Mouse (Mus musculus) left cerebral cortex, adult 8-10 months (tissue): Measurements from ENCODE around the gene Reln. TPM values are rescaled to one million over a fixed set of nuclear protein-coding genes. Genes with fewer than 3 reads are reported as not detected.

ENCODE experiments used
- DNase-seq, 2 experiments: peaks; one replicate each; pipeline ENCODE4 v3.0.0; 2022; ENCODE audit warnings: low spot score in 2 of 2
- total RNA-seq, 4 experiments: library from RNA; stranded (reverse); gene quantifications; 2 replicates each; pipeline ENCODE4 v1.2.4; 2022

Gene Reln
- total RNA-seq = 10 to 100 TPM; 55.8 to 76.9 (median 64.0) TPM

DNA sequence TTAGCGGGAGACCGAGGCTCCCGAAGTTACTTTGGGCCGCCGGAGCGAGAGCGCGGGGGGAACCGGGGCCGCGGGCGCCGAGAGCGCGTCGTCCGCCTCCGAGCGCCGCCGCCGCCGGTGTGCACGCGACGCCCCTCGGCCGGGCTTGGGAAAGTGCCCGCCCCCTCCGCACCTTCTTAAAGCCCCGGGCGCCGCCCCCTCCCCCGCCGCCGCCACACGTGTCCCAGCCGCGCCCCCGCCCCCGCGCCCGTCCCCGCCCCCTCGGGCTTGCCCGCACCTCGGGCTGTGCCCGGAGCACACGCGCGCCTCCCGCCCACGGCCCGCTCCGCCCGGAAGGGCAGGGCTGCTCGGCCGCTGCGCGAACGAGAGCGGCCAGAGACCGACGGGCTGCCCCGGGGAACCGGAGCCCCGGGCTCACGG, at the start of gene Reln:
Gene Reln, minus strand, starts transcription at position 147 of the 420 bp plus-strand sequence.
- DNase-seq = no peak

- no peak for DNase-seq
Observed at GRCm38 (mm10) chr5:22388502-22388901, 44.0 kb upstream of the Reln start.

- no peak for DNase-seq
Observed at GRCm38 (mm10) chr5:22360510-22360909, 16.0 kb upstream of the Reln start.

- no peak for DNase-seq
Observed at GRCm38 (mm10) chr5:22348412-22348811, 3.9 kb upstream of the Reln start.

- no peak for DNase-seq
Observed at GRCm38 (mm10) chr5:22347732-22348131, 3.2 kb upstream of the Reln start.

DNA sequence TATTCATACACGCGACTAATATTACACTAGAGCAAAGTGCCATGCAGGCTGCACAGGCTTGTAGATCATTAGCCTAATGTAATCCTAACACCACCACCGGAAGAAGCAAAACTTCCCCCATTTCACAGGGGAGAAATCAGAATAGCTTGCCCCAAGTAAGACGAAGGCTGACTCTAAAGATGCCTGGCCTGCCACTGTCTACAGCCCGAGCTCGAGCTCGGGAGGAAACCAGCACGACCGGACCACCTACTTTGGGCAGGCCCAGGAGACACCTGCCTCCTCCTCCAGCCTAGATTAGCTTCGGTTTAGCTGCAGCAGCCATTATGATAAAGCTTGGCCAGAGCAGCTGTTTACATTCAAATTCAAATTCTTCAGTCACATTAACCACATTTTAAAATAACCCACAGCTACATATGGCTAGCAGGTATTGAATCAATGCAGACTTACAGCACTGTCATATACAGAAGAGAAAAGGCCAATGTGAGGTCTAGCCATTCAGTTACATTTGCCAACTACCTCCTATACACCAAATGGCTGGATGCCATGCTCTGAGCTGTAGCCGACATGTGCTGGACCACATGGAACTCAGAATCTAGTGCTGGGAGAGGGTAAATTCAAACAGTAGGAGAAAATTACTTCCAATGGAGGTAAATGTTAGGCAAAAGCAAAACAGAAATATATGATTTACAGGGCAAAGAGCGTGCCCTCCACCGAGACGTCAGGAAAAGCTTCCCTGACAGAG, 1.6 kb upstream of the Reln start:
- no peak for DNase-seq

- no peak for DNase-seq
Observed at GRCm38 (mm10) chr5:22344976-22345651, 612 bp upstream of the Reln start.

- no peak for DNase-seq
Observed at GRCm38 (mm10) chr5:22343843-22344555, 503 bp downstream of the Reln start.

GRCm38 (mm10) chr5:22343536-22343842, 1.0 kb downstream of the Reln start:
- no peak for DNase-seq

DNA sequence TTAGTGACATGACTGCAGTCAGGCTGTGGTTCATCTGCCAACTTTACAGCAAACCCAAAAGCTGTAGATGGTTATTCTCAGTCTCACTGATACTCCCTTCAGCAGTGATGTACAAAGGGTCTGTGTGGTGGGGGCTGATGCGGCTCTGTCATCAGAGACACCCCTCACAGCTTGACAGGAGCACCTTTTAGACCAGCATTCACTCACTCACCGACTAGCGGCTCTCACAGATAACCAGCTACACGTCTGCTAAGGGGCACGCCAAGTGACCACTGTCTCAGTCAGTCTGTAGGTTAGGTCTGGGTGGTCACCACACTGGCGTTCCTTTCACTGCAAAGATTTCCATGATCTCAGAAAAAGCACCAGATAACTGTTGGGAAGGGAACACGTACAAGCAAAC, 2.0 kb downstream of the Reln start:
- DNase-seq = no peak

GRCm38 (mm10) chr5:22340991-22341390, 3.5 kb downstream of the Reln start:
- DNase-seq = no peak

DNA sequence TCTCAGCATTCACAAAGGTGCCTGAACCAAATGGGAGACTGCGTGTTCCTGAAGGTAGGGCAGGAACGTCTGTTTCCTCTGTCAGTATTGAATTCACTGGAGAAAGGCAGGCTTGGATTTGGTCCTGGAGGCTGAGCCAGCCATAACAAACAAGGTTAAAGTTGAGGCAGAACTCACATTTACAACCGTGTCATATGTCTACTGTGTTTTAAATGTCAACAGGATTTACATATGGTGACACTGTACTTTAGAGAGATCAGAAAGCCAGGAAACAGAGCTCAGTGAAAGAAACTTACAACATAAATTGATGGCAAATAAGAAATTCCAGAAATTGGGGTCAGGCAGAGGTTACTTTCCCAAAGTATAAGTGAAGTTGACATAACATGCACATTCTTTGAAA, 9.1 kb downstream of the Reln start:
- no peak for DNase-seq

DNA sequence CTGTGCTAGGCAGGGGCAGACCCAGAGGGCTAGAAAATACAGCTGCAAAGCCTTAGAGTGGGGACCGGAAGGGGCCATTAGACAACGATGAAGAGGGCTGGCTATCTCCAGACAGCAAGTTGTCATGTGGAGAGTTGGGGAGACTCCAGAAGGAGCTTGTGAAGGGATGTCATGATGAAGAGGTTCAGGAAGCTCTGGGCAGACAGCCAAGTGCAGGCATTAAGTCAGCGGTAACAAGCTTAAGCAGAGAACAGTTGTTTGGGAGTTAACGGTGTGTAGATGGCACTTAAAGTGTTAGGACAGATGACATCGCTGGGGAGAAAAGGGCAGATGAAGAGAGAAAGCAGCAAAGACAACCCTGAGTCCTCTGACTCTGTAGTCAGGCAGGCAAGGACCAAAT, 13.7 kb downstream of the Reln start:
- no peak for DNase-seq

DNA sequence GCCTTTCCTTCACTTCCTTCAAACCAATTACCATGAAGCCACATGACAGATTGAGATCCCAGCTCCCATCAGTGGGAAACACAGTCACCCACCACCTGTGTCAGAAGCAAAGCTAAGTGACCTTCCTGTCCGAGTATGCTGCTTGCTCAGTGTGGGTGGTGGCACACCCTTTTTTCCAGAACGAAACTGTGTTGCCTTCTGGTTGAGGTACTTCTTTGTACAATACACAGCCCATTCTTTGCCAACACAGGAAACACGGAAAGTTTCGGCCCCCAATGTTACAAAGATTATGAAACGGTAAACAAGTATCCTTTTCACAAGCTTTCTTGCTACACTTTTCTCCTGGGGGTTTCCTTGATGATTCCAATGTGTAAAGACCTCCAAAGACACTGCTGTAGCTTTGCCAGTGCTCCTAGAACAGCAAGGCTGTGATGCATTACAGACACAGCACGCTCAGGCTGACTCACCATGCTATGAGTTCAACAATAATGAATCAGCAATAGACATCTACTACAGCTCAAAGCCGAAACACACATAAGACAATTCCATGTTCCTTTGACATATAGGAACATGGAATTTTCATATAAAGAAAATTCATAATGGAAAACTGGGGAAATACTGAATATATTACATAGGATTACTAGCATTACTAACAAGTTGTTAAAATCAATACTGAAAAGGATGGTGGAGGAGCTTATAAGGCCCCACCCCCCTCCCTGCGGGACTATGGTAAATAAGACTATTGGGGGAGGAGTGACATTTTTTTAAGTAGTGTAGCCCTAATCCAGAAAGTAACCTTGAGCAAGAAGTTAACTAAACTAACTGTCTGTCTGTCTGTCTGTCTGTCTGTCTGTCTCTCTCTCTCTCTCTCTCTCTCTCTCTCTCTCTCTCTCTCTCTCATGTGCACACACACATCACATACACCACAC, 15.8 kb downstream of the Reln start:
- DNase-seq = no peak

- DNase-seq = no peak
Observed at GRCm38 (mm10) chr5:22327170-22327569, 17.3 kb downstream of the Reln start.

- DNase-seq = no peak
Observed at GRCm38 (mm10) chr5:22323801-22324200, 20.7 kb downstream of the Reln start.

DNA sequence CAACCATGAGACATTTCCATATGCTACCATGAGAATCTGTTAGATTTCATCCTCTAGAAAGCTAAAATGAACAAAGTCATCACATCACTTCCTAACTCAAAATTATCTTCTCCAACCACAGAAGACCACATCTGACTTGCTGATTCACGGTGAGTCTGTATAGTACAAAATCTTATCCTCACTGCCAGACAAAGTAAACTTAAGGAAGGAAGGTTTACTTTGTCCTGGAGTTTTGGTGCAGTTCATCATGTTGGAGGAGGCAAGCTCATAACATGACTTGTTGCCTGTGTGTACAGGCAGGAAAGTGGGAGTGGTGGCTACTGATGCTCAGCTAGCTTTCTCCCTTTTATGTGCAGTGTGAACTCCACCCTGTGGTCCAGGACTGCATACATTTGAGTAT, 26.7 kb downstream of the Reln start:
- DNase-seq = no peak

DNA sequence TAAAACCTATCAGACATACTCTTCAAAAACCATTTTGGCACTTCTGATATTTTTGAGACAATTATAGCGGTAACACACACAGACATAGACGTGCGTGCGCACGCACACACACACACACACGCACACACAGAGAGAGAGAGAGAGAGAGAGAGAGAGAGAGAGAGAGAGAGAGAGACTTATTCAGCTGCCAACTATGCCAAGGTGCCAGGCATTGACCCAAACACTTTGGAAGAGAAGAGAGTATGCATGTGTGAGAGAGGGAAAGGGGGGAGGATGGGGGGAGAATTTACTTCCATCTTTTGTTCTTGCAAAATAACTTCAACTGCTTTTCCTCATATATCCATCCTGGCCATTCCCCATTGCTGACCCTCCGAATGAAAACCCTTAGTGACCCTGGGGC, 28.0 kb downstream of the Reln start:
- no peak for DNase-seq

- no peak for DNase-seq
Observed at GRCm38 (mm10) chr5:22315990-22316389, 28.5 kb downstream of the Reln start.

DNA sequence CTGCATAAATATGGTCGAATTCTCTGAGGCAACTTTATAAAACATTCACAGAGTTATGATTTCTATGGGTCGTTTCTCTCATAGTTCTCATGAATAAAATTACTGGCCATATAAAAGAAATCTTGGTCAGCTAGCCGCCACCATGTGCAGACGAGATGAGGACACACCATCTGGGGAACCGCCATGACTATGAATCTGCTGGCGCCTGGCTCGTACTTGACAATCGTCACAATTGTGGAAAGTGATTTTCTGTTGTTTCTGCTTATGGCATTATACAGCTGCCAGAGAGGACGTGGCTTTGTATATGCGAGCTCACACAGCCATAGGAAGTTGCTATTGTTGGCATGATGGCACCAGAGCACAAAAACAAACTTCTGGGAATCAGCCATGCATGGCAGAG, 31.5 kb downstream of the Reln start:
- DNase-seq = no peak

DNA sequence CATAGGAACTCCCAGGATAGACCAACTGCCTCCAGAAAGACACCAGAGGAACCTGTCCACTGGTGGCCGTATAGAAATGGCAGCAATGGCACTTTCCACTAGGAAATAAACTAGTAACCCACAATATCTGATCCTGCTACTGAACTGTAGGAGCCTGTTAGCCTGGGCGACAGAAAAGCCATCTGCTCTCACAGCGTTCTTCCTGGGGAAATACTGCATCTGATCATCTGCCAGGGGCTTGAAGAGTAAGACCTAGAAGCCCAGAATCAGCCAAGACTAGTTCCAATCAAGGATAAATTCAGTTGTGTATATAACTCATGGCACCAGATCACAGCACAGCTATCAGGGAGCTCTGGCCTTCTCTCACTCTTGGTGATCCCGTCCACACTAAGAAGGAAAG, 33.5 kb downstream of the Reln start:
- no peak for DNase-seq

DNA sequence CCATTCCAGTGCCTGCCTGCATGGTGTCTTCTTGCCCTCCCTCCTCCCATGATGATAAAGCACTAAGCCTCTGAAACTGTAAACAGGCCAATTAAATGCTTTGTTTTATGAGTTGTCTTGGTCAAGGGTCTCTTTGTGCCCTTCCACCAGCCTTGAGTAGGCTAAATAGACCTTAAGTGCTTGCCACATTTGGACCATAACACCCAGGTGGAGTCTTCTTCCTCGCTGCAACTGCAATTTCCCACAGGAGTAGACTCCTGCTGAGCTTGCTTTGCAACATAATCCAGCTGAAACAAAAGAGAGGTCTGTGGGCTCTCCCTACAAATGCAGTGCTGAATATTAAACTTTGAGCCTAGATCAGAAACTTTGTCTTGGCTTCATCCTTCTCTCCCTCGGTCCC, 35.5 kb downstream of the Reln start:
- DNase-seq = no peak
